Mouse (Mus musculus) mammary gland, adult 2 months (tissue): ENCODE measurements around the gene Kcnk10. TPM values are rescaled to one million over a fixed set of nuclear protein-coding genes. Genes with fewer than 3 reads are reported as not detected.

Experiments used
- polyA plus RNA-seq: library from polyadenylated mRNA; depleted of rRNA; stranded (reverse); fragments of >200 nt; gene quantifications from 2 replicates; pipeline ENCODE4 v1.2.3, GENCODE M21; 2012; ENCODE audit warnings: low replicate concordance; rRNA removed

Kcnk10 gene
- 0.06 and 0.18 TPM in 2 replicates for polyA plus RNA-seq

DNA sequence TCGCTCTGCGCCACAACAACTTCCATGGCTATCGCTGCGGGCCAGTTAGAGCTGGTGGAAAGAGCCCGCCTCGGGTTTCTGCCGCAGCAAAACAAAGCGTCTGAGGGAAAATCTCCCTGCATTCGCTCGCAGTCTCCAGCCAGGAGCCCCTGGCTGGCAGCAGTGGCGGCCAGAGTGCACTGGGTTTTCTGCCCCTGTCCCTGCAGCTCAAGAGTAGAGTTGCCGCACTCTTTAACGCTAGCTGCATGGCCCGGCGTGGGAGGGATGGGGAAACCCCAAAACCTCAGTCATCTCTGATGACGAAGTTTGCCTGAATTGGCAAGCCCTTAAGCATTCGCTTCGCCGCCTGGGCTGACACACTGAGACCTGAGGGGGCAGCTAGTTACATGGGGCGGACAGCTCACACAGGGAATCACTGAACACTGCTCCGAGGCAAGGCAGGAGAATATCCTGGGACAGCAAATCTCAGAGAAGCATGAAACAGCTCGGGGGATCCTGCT is at the start of gene Kcnk10:
Kcnk10 (minus strand) TSS at position 450 of the 500 bp plus-strand sequence.

DNA sequence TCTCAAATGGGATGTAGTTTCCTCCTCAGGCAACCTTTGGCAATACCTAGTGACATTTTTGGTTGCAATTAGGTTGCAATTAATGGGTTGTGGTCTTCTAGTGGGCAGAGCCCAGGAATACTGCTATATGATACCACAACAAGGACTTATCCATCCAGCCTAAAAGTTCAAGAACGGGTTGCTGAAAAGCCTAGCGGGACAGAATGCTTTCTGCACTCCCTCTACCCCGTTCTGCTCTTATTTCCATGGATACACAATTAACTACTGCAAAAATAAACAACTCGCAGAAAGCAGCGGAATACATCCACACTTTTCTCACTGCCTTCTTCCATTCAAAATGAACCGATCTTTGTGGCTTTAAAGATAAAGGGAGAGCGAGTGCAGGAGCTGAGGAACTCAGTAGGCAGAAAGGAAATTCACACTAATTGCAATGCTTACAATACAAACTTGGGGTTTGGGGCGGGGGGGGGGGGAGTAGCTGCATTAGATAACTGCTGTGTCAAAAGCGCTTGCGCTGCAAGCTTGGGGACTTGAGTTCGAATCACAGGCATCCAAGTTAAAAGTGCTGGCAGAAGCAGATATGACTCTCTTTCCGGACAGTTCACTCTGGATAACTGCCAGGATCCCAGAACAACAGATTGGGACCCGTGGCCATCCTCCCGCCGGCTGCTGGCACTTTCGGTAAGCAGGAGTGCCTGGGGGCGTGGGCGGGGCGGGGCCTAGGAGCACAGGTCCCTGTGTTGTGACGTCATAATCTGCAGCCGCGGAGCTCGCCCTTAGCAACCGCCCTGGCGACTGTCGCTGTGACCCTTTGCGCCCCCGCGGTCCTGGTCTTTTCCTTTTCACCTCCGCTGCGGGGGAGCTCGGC is 49.5 kb upstream of the Kcnk10 start, which contains the start of gene Spata7:
Spata7 (plus strand) TSS at position 766 of the 868 bp plus-strand sequence.

Other genes starting within 250 kb of the Kcnk10 start
- 1.4 and 2.2 TPM in 2 replicates for gene Spata7, start 49.8 kb upstream of the Kcnk10 start, polyA plus RNA-seq
- gene Ptpn21, start 159.1 kb upstream of the Kcnk10 start, polyA plus RNA-seq: 19.3 and 26.5 TPM in 2 replicates
- gene Zc3h14, start 168.7 kb upstream of the Kcnk10 start, polyA plus RNA-seq: 31.6 and 73.2 TPM in 2 replicates